Mouse (Mus musculus) megakaryocyte, embryonic 14.5 days (primary cell): ENCODE data around the gene Pin1. TPM values are rescaled to one million over a fixed set of nuclear protein-coding genes. Genes with fewer than 3 reads are reported as not detected.

Experiments
- H3K27me3 ChIP-seq: replicated peaks from 2 replicates; pipeline ENCODE3; 2012; ENCODE audit warnings: inconsistent platforms
- H3K36me3 ChIP-seq: replicated peaks from 2 replicates; pipeline ENCODE3; 2012; ENCODE audit warnings: low read length, inconsistent platforms, mixed read lengths
- H3K4me1 ChIP-seq: 2 replicates; pipeline ENCODE4 v1.6.1; 2012; ENCODE audit warnings: inconsistent platforms
- H3K4me3 ChIP-seq: replicated peaks from 2 replicates; pipeline ENCODE3; 2012; ENCODE audit warnings: moderate library complexity, mild to moderate bottlenecking, inconsistent platforms
- H3K9me3 ChIP-seq: 2 replicates; pipeline ENCODE4 v1.6.1; 2012; ENCODE audit warnings: inconsistent platforms
- FLI1 ChIP-seq: IDR thresholded peaks from 2 replicates; pipeline ENCODE4 v1.6.1; 2012; ENCODE audit warnings: low read length, inconsistent platforms, mixed read lengths
- GATA1 ChIP-seq: IDR thresholded peaks from 3 replicates; pipeline ENCODE4 v1.6.1; 2012; ENCODE audit warnings: mixed read lengths, low read length, inconsistent platforms, borderline replicate concordance
- polyA plus RNA-seq: library from polyadenylated mRNA; stranded (reverse); fragments of >175 nt; gene quantifications from 2 replicates; pipeline ENCODE4 v1.2.3, GENCODE M21; 2012; ENCODE audit warnings: low replicate concordance; ENCODE audit not compliant: insufficient read depth

Gene Pin1
- polyA plus RNA-seq, 1 experiment: 31.8 TPM

- peaks cover 65% of the 10 kb centered on the region for H3K4me1 ChIP-seq
- H3K9me3 ChIP-seq: no peaks in the 10 kb centered on the region
- TF ChIP-seq GATA1 (no peak), FLI1 (no peak)
- peak overlapping the region; percentile 28 for H3K4me3 ChIP-seq
- no peaks in the 10 kb centered on the region for H3K27me3 ChIP-seq
- peaks cover 67% of the 10 kb centered on the region for H3K36me3 ChIP-seq
These were observed 2.0 kb downstream of the Pin1 start for GRCm38 (mm10) chr9:20653859-20654258.

- TF ChIP-seq GATA1 (no peak), FLI1 (no peak)
- peaks cover 60% of the 10 kb centered on the region for H3K4me1 ChIP-seq
- no peak overlapping the region for H3K4me3 ChIP-seq
- H3K36me3 ChIP-seq: peaks cover 93% of the 10 kb centered on the region
- H3K27me3 ChIP-seq: no peaks in the 10 kb centered on the region
- no peaks in the 10 kb centered on the region for H3K9me3 ChIP-seq
These were observed 5.7 kb downstream of the Pin1 start for GRCm38 (mm10) chr9:20657546-20657945.

DNA sequence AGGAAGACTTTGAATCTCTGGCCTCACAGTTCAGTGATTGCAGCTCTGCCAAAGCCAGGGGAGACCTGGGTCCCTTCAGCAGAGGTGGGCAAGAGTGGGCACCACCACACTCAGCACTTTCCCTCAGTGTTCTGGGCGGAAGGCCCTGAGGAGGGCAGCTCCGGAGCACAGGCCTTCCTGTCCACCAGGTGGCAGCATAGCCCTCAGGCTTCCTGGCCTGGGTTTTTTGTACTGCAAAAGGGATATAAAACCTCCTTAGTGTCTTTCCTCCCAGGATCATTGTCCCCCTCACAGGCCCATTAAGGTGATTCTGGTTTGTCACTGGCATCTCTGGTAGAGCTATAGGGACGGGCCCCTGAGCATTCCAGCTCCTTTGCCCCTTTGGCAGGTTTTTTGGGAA lies 10.4 kb downstream of the Pin1 start:
- no peak overlapping the region for H3K4me3 ChIP-seq
- H3K27me3 ChIP-seq: no peaks in the 10 kb centered on the region
- peaks cover 86% of the 10 kb centered on the region for H3K36me3 ChIP-seq
- TF ChIP-seq FLI1 (no peak), GATA1 (no peak)
- no peaks in the 10 kb centered on the region for H3K9me3 ChIP-seq
- H3K4me1 ChIP-seq: peaks cover 37% of the 10 kb centered on the region

- H3K36me3 ChIP-seq: peaks cover 81% of the 10 kb centered on the region
- H3K27me3 ChIP-seq: no peaks in the 10 kb centered on the region
- TF ChIP-seq FLI1 (no peak), GATA1 (no peak)
- peaks cover 31% of the 10 kb centered on the region for H3K4me1 ChIP-seq
- no peak overlapping the region for H3K4me3 ChIP-seq
- H3K9me3 ChIP-seq: no peaks in the 10 kb centered on the region
These were observed 11.0 kb downstream of the Pin1 start for GRCm38 (mm10) chr9:20662874-20663273.

DNA sequence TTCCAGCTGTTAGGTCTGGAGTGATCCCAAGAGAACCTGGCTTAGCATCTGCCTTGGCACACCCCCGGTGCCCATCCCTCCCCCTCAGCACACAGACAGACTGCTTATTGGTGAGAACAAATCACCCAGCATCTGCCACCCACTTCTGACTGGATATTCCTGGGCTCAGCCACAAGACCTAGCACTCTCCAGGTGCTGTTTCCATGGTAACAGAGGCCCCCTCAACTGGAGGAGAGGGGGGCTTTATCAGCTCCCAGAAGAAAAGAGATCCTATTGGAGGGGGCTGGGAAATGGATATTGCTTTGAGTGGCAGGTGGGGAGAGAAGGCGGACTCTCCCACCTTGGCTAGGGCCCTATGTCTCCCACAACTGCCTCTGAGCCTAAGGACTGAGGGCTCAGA lies 12.1 kb downstream of the Pin1 start:
- Histone ChIP-seq H3K9me3 (no peaks in the 10 kb centered on the region), H3K4me1 (peaks cover 31% of the 10 kb centered on the region), H3K4me3 (no peak overlapping the region), H3K27me3 (peaks cover 2% of the 10 kb centered on the region), H3K36me3 (peaks cover 70% of the 10 kb centered on the region)
- TF ChIP-seq FLI1 (no peak), GATA1 (no peak)

GRCm38 (mm10) chr9:20664366-20664765 lies 12.5 kb downstream of the Pin1 start:
- Histone ChIP-seq H3K36me3 (peaks cover 66% of the 10 kb centered on the region), H3K4me3 (no peak overlapping the region), H3K27me3 (peaks cover 2% of the 10 kb centered on the region), H3K9me3 (no peaks in the 10 kb centered on the region), H3K4me1 (peaks cover 31% of the 10 kb centered on the region)
- TF ChIP-seq FLI1 (no peak), GATA1 (no peak)

DNA sequence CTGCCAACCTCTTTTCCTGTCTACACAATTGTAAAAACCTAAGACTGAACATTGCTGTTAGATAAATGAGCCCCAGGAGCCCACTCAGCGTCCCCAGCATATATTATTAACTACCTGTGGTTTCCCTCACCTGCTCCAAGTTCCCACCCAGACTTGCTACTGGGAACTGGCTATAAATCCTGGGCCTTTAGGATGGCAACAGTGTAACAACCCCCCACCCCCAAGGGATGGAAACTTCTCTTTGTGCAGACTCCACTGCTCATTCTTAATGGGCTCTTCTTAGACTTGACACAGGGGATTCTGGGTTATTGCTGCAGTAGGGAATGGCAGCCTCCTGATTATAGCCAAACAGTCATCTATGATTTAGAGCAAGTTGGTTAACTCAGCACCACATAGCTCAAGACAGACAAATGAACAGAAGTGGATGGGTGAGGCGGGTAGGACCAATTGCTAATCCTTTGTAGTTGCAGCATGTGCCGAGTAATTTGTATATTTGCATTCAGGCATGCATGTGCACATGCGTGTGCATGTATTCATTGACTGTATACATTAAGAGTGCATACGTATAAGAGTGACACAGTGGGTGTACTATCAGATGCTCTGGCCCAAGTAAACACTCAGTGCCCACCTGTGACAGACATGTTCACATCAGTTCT lies 13.2 kb downstream of the Pin1 start:
- TF ChIP-seq FLI1 (no peak), GATA1 (no peak)
- Histone ChIP-seq H3K27me3 (peaks cover 2% of the 10 kb centered on the region), H3K4me1 (peaks cover 31% of the 10 kb centered on the region), H3K9me3 (no peaks in the 10 kb centered on the region), H3K4me3 (no peak overlapping the region), H3K36me3 (peaks cover 58% of the 10 kb centered on the region)

DNA sequence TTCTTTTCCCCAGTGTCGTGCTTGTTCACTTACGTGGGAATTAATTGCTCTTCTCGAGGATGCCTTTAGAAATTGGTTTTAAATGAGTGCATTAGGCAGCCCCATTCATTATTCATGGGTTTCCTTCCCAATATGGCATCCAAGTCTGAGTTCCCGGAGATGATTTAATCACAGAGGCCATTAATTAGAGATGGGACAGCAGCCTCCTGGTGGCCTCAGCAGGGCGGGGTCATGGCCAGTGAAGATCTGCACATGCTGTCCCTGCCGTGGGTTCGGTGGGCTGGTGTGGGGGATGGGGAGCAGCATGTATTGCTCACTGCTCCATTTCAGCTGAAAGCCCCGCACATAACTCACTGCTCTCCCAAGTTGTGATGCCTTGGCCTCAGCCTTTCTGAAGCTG lies 14.0 kb downstream of the Pin1 start:
- Histone ChIP-seq H3K4me3 (no peak overlapping the region), H3K36me3 (peaks cover 50% of the 10 kb centered on the region), H3K9me3 (no peaks in the 10 kb centered on the region), H3K27me3 (peaks cover 4% of the 10 kb centered on the region), H3K4me1 (peaks cover 26% of the 10 kb centered on the region)
- TF ChIP-seq GATA1 (no peak), FLI1 (no peak)

DNA sequence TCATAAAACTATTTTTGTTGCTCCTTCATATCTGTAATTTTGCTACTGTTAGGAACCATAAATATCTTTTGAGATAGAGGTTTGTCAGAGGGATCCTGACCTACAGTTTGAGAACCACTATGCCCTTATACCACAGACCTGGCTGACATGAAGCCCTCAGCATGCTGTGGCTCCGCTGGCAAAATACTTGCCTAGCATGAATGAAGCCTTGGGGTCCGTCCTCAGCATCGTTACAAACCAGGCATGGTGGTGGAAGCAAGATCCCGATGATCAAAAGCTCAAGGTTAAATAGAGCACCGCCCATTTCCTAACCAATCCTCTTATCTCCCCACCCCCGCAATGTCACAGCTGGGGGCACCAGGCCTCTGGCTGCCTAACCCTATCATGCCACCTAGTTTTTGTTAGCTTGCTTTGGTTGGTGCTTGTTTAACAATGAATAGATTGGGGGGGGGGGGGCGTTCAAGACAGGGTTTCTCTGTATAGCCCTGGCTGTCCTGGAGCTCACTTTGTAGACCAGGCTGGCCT lies 14.7 kb downstream of the Pin1 start:
- H3K27me3 ChIP-seq: peaks cover 7% of the 10 kb centered on the region
- H3K9me3 ChIP-seq: no peaks in the 10 kb centered on the region
- H3K4me3 ChIP-seq: no peak overlapping the region
- TF ChIP-seq FLI1: no peak
- no peak for TF ChIP-seq GATA1
- H3K4me1 ChIP-seq: peaks cover 24% of the 10 kb centered on the region
- H3K36me3 ChIP-seq: peaks cover 44% of the 10 kb centered on the region

- Histone ChIP-seq H3K27me3 (peaks cover 15% of the 10 kb centered on the region), H3K9me3 (no peaks in the 10 kb centered on the region), H3K36me3 (peaks cover 29% of the 10 kb centered on the region), H3K4me3 (no peak overlapping the region), H3K4me1 (peaks cover 23% of the 10 kb centered on the region)
- no peak for TF ChIP-seq GATA1
- TF ChIP-seq FLI1: no peak
These were observed 16.2 kb downstream of the Pin1 start for GRCm38 (mm10) chr9:20668065-20668464.
